Mouse (Mus musculus): ENCODE data around the gene Knstrn. TPM values are rescaled to one million over a fixed set of nuclear protein-coding genes. Genes with fewer than 3 reads are reported as not detected.

Gene Knstrn
- polyA plus RNA-seq, 1 experiment from 2014 or later: 29.0 TPM

- TF ChIP-seq EP300 (optimal IDR thresholded peaks at IDR 0.05): no peak
- no peaks in the 10 kb centered on the region for H3K9me3 ChIP-seq (ENCODE audit: control insufficient read depth, low read length)
- H3K4me3 ChIP-seq (ENCODE audit: low read depth, low read length): no peak overlapping the region
- H3K4me1 ChIP-seq (replicated peaks; ENCODE audit: control insufficient read depth, insufficient read depth): 0 out of 2 replicates have a peak, but pooled peaks cover 3% of the 10 kb centered on the region
- H3K9ac ChIP-seq (ENCODE audit: low read length): no peak overlapping the region
- no peak for ATAC-seq (ENCODE audit: low FRiP score, low TSS enrichment)
- H3K27me3 ChIP-seq (ENCODE audit: control insufficient read depth, insufficient read depth, low read length): no peaks in the 10 kb centered on the region
- no peaks in the 10 kb centered on the region for H3K36me3 ChIP-seq (ENCODE audit: control insufficient read depth, insufficient read depth, low read length)
- H3K27ac ChIP-seq (replicated peaks): no peak overlapping the region
- 88% methylated on average over 7 of the region's 7 CpGs for WGBS
- no peak overlapping the region for H3K4me2 ChIP-seq (replicated peaks; ENCODE audit: low read depth)
- no peak for DNase-seq (ENCODE audit: low spot score)
Observed at GRCm38 (mm10) chr2:118783663-118784062, 30.1 kb upstream of the Knstrn start.

GRCm38 (mm10) chr2:118786525-118786924, 27.3 kb upstream of the Knstrn start:
- ATAC-seq (ENCODE audit: low FRiP score, low TSS enrichment) (no peak), DNase-seq (ENCODE audit: low spot score) (no peak)
- Histone ChIP-seq H3K36me3 (ENCODE audit: control insufficient read depth, insufficient read depth, low read length) (no peaks in the 10 kb centered on the region), H3K9ac (ENCODE audit: low read length) (no peak overlapping the region), H3K9me3 (ENCODE audit: control insufficient read depth, low read length) (no peaks in the 10 kb centered on the region), H3K4me1 (replicated peaks; ENCODE audit: control insufficient read depth, insufficient read depth) (no peaks in the 10 kb centered on the region), H3K4me3 (ENCODE audit: low read depth, low read length) (no peak overlapping the region), H3K27ac (replicated peaks) (no peak overlapping the region), H3K27me3 (ENCODE audit: control insufficient read depth, insufficient read depth, low read length) (no peaks in the 10 kb centered on the region), H3K4me2 (replicated peaks; ENCODE audit: low read depth) (no peak overlapping the region)
- WGBS: 66% methylated on average over 5 of the region's 5 CpGs
- TF ChIP-seq CTCF (IDR thresholded peaks at IDR 0.05; ENCODE audit: low read depth): no peak
- TF ChIP-seq EP300 (optimal IDR thresholded peaks at IDR 0.05): no peak

DNA sequence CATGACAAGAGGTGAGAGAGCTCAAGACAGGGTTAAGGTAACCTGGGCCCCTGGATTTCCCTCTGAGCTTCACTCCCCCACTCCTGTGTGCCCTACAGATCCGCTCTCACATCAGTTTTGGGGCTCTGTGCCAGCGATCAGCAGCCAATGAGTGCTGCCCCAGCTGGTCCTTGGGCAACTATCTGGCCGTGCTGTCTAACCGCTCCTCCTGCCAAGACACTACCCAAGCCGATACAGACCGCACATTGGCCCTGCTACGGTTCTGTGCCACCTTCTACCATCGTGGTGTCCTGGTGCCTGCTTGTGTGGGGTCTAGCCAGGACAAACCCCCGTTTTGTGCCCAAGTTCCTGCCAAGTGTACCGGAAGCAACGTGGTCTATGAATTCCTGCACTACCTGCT, 24.3 kb upstream of the Knstrn start:
- Histone ChIP-seq H3K9ac (ENCODE audit: low read length) (no peak overlapping the region), H3K36me3 (ENCODE audit: control insufficient read depth, insufficient read depth, low read length) (no peaks in the 10 kb centered on the region), H3K4me3 (ENCODE audit: low read depth, low read length) (no peak overlapping the region), H3K4me1 (replicated peaks; ENCODE audit: control insufficient read depth, insufficient read depth) (no peaks in the 10 kb centered on the region), H3K27me3 (ENCODE audit: control insufficient read depth, insufficient read depth, low read length) (no peaks in the 10 kb centered on the region), H3K4me2 (replicated peaks; ENCODE audit: low read depth) (no peak overlapping the region), H3K27ac (replicated peaks) (no peak overlapping the region), H3K9me3 (ENCODE audit: control insufficient read depth, low read length) (no peaks in the 10 kb centered on the region)
- WGBS: 86% methylated on average over 11 of the region's 11 CpGs
- ATAC-seq (ENCODE audit: low FRiP score, low TSS enrichment) (no peak), DNase-seq (ENCODE audit: low spot score) (no peak)
- TF ChIP-seq EP300 (optimal IDR thresholded peaks at IDR 0.05) (no peak), CTCF (IDR thresholded peaks at IDR 0.05; ENCODE audit: low read depth) (no peak)

DNA sequence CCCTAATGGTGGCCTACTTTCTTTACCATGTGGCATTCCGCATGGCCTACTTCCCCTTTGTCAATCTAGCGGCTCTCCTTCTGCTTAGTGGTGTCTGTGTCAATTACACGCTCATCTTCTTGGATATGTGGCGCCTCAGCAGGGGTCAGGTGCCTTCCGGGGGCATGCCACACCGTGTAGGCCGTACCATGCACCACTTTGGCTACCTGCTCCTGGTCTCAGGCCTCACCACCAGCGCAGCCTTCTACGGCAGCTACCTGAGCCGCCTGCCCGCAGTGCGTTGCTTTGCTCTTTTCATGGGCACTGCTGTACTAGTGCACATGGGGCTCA, 23.6 kb upstream of the Knstrn start:
- no peaks in the 10 kb centered on the region for H3K9me3 ChIP-seq (ENCODE audit: control insufficient read depth, low read length)
- 54% methylated on average over 12 of the region's 12 CpGs for WGBS
- no peak overlapping the region for H3K27ac ChIP-seq (replicated peaks)
- H3K4me2 ChIP-seq (replicated peaks; ENCODE audit: low read depth): peak overlapping the region; percentile 33
- H3K4me1 ChIP-seq (replicated peaks; ENCODE audit: control insufficient read depth, insufficient read depth): no peaks in the 10 kb centered on the region
- no peak overlapping the region for H3K4me3 ChIP-seq (ENCODE audit: low read depth, low read length)
- H3K9ac ChIP-seq (ENCODE audit: low read length): no peak overlapping the region
- no peak for ATAC-seq (ENCODE audit: low FRiP score, low TSS enrichment)
- no peaks in the 10 kb centered on the region for H3K27me3 ChIP-seq (ENCODE audit: control insufficient read depth, insufficient read depth, low read length)
- no peak for DNase-seq (ENCODE audit: low spot score)
- no peaks in the 10 kb centered on the region for H3K36me3 ChIP-seq (ENCODE audit: control insufficient read depth, insufficient read depth, low read length)
- TF ChIP-seq EP300 (optimal IDR thresholded peaks at IDR 0.05) (no peak), CTCF (IDR thresholded peaks at IDR 0.05; ENCODE audit: low read depth) (no peak)

- Histone ChIP-seq H3K4me2 (replicated peaks; ENCODE audit: low read depth) (peak overlapping the region; percentile 33), H3K36me3 (ENCODE audit: control insufficient read depth, insufficient read depth, low read length) (no peaks in the 10 kb centered on the region), H3K4me1 (replicated peaks; ENCODE audit: control insufficient read depth, insufficient read depth) (no peaks in the 10 kb centered on the region), H3K27ac (replicated peaks) (no peak overlapping the region), H3K9me3 (ENCODE audit: control insufficient read depth, low read length) (no peaks in the 10 kb centered on the region), H3K4me3 (ENCODE audit: low read depth, low read length) (peak overlapping the region; percentile 6; the same call in 1 of the 2 replicates), H3K9ac (ENCODE audit: low read length) (no peak overlapping the region), H3K27me3 (ENCODE audit: control insufficient read depth, insufficient read depth, low read length) (no peaks in the 10 kb centered on the region)
- no peak for TF ChIP-seq EP300 (optimal IDR thresholded peaks at IDR 0.05)
- TF ChIP-seq CTCF (IDR thresholded peaks at IDR 0.05; ENCODE audit: low read depth): peak; percentile 84
- WGBS: 21% methylated on average over 44 of the region's 44 CpGs
- ATAC-seq (ENCODE audit: low FRiP score, low TSS enrichment): peak; percentile 62
- DNase-seq (ENCODE audit: low spot score): peak; percentile 74
Observed at GRCm38 (mm10) chr2:118790551-118791525, 23.0 kb upstream of the Knstrn start.

- 93% methylated on average over 26 of the region's 26 CpGs for WGBS
- Histone ChIP-seq H3K9ac (ENCODE audit: low read length) (no peak overlapping the region), H3K27me3 (ENCODE audit: control insufficient read depth, insufficient read depth, low read length) (no peaks in the 10 kb centered on the region), H3K4me2 (replicated peaks; ENCODE audit: low read depth) (no peak overlapping the region), H3K4me1 (replicated peaks; ENCODE audit: control insufficient read depth, insufficient read depth) (no peaks in the 10 kb centered on the region), H3K36me3 (ENCODE audit: control insufficient read depth, insufficient read depth, low read length) (no peaks in the 10 kb centered on the region), H3K9me3 (ENCODE audit: control insufficient read depth, low read length) (no peaks in the 10 kb centered on the region), H3K4me3 (ENCODE audit: low read depth, low read length) (no peak overlapping the region), H3K27ac (replicated peaks) (no peak overlapping the region)
- DNase-seq (ENCODE audit: low spot score) (no peak), ATAC-seq (ENCODE audit: low FRiP score, low TSS enrichment) (no peak)
- TF ChIP-seq EP300 (optimal IDR thresholded peaks at IDR 0.05): no peak
- TF ChIP-seq CTCF (IDR thresholded peaks at IDR 0.05; ENCODE audit: low read depth): no peak
Observed at GRCm38 (mm10) chr2:118791591-118792258, 22.1 kb upstream of the Knstrn start.

Measured in stomach, postnatal 0 days (tissue).